Mouse (Mus musculus) CH12.LX (cell line): ENCODE data around the gene Grb2.
A peak's percentile ranks its signal among the peaks of the same experiment; 100 is the strongest.

Source experiments
- CTCF ChIP-seq, 2 experiments: IDR thresholded peaks in 1 of 2; conservative IDR thresholded peaks in 1 of 2; 2 replicates each; pipeline ENCODE4 v1.5.1; 2011 to 2012; ENCODE audit warnings: low read depth in 2 of 2, low read length in 2 of 2, improper control_type of control experiment in 1 of 2, inconsistent platforms in 1 of 2, mild to moderate bottlenecking in 1 of 2, moderate library complexity in 1 of 2
- E2F4 ChIP-seq: IDR thresholded peaks from 2 replicates; pipeline ENCODE4 v1.6.1; 2011; ENCODE audit warnings: low read depth, low read length, improper control_type of control experiment; ENCODE audit not compliant: insufficient replicate concordance
- EP300 ChIP-seq: IDR thresholded peaks from 2 replicates; pipeline ENCODE4 v1.6.1; 2011; ENCODE audit warnings: low read length, improper control_type of control experiment
- POLR2A ChIP-seq: IDR thresholded peaks from 2 replicates; pipeline ENCODE4 v1.6.1; 2011; ENCODE audit warnings: low read depth, mild to moderate bottlenecking, improper control_type of control experiment, low read length
- RCOR1 ChIP-seq: conservative IDR thresholded peaks from 2 replicates; pipeline ENCODE4 v1.6.1; 2012; ENCODE audit warnings: low read depth, mild to moderate bottlenecking, inconsistent platforms, low read length, improper control_type of control experiment

GRCm38 (mm10) chr11:115639540-115639939, 68.9 kb downstream of the Grb2 start:
- 0 out of 2 replicates have a peak, but pooled peaks have one; percentile 9 for TF ChIP-seq EP300
- no peak for TF ChIP-seq CTCF (conservative IDR thresholded peaks at IDR 0.05 in 1 of 2, IDR thresholded peaks at IDR 0.05 in 1 of 2; ENCODE audit: low read depth in 2 of 2, low read length in 2 of 2)
- no peak for TF ChIP-seq RCOR1
- TF ChIP-seq POLR2A: no peak
- TF ChIP-seq E2F4: no peak
